Mouse (Mus musculus): ENCODE measurements around the gene P2rx6. TPM values are rescaled to one million over a fixed set of nuclear protein-coding genes. Genes with fewer than 3 reads are reported as not detected.

P2rx6 gene
- total and polyA plus RNA-seq, 3 experiments: not detected

DNA sequence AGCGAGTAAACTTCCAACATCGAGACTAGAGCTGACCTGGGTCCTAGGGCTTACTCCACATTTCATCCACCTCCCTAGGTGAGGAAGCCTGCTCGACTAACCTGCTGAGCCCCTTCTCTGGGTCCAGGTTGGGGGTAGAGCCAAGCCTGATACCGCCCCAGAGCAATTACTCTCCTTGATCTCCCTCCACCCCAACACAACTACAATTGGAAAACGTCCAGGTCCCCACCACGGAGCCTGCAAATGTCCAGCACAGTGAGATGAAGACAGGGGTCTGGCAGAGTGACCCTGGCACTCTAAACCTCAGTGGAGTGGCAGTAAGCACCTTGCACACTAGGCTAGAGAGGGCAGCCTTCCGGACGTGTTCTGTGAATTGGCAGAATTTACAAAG is 15.1 kb downstream of the P2rx6 start:
- H3K27me3 ChIP-seq (replicated peaks): peaks cover 78% of the 10 kb centered on the region
- no peak for DNase-seq (ENCODE audit: extremely low read depth)
- no peaks in the 10 kb centered on the region for H3K9me3 ChIP-seq (replicated peaks; ENCODE audit: low read length)
- TF ChIP-seq MAX (IDR thresholded peaks at IDR 0.05; ENCODE audit: low read length) (no peak), POLR2AphosphoS2 (IDR thresholded peaks at IDR 0.05; ENCODE audit: low read depth, low read length) (no peak), MYC (IDR thresholded peaks at IDR 0.05; ENCODE audit: low read depth, low read length) (no peak), JUND (conservative IDR thresholded peaks at IDR 0.05; ENCODE audit: low read depth, low read length) (no peak), ZC3H11A (IDR thresholded peaks at IDR 0.05; ENCODE audit: low read depth, low read length) (no peak)
- H3K4me2 ChIP-seq (ENCODE audit: insufficient read depth, low read depth, poor library complexity, severe bottlenecking): peak overlapping the region; percentile 17; the same call in 1 of the 2 replicates
- H3K4me1 ChIP-seq (ENCODE audit: control insufficient read depth in 1 of 2, insufficient read depth in 2 of 2): peaks cover 0 to 3% of the 10 kb centered on the region in 2 experiments; a peak in 1 of 4 replicates
- in situ Hi-C loops (cut with MboI; ENCODE audit: low pct_ligation_motif_present, low pct_unique_long_range_greater_than_20kb, low sequenced_read_pairs): no loop called here
- no peaks in the 10 kb centered on the region for H3K79me2 ChIP-seq (replicated peaks; ENCODE audit: control insufficient read depth, extremely low read depth, insufficient read depth, poor library complexity, severe bottlenecking)
- no peak overlapping the region for H3K9ac ChIP-seq (ENCODE audit: insufficient read depth, low read depth)
- no peak overlapping the region for H3K27ac ChIP-seq (ENCODE audit: insufficient read depth, low read depth)
- H3K36me3 ChIP-seq (replicated peaks in 1 of 2; ENCODE audit: control insufficient read depth in 1 of 2, insufficient read depth in 1 of 2, low read length in 1 of 2): no peaks in the 10 kb centered on the region
- dilution Hi-C loops (cut with MboI; ENCODE audit: extremely low pct_ligation_motif_present, extremely low pct_unique_long_range_greater_than_20kb, low sequenced_read_pairs): no loop called here
- peak overlapping the region in 1 of 3 experiments; percentile 51 for H3K4me3 ChIP-seq (replicated peaks in 1 of 3; ENCODE audit: low read depth in 2 of 3, low read length in 2 of 3, poor library complexity in 1 of 3)

DNA sequence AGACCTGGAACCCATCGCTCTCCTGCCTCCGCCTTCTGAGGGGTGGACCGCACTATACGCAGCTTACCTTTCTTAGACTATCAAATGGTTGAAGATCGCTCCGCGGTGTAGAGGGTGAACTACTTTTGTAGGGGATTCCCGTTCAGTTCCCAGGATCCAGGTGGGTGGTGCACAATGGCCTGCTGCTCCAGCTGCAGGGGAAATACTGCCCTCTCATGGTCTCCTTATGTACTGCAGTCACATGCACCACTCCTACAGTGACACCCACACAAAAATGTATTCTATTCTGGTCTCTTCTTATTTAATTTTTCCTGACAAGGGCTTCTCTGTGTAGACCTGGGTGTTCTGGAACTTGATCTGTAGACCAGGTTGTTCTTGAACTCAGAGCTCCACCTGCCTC is 21.4 kb downstream of the P2rx6 start, which contains the start of gene Slc7a4:
Gene Slc7a4 (minus strand): TSS at position 151 of the 400 bp plus-strand sequence.
- Histone ChIP-seq H3K4me2 (ENCODE audit: insufficient read depth, low read depth, poor library complexity, severe bottlenecking) (no peak within 1 kb of the TSS), H3K4me3 (replicated peaks in 1 of 3; ENCODE audit: low read depth in 2 of 3, low read length in 2 of 3, poor library complexity in 1 of 3) (no peak within 1 kb of the TSS), H3K79me2 (replicated peaks; ENCODE audit: control insufficient read depth, extremely low read depth, insufficient read depth, poor library complexity, severe bottlenecking) (no peaks in the 10 kb centered on the region), H3K27ac (ENCODE audit: insufficient read depth, low read depth) (no peak within 1 kb of the TSS), H3K4me1 (ENCODE audit: control insufficient read depth in 1 of 2, insufficient read depth in 2 of 2) (no peaks in the 10 kb centered on the region), H3K9ac (ENCODE audit: insufficient read depth, low read depth) (no peak within 1 kb of the TSS), H3K9me3 (replicated peaks; ENCODE audit: low read length) (peaks cover 4% of the 10 kb centered on the region), H3K27me3 (replicated peaks) (peaks cover 35% of the 10 kb centered on the region), H3K36me3 (replicated peaks in 1 of 2; ENCODE audit: control insufficient read depth in 1 of 2, insufficient read depth in 1 of 2, low read length in 1 of 2) (no peaks in the 10 kb centered on the region)
- DNase-seq (ENCODE audit: extremely low read depth): peak; percentile 48
- TF ChIP-seq CTCF (conservative IDR thresholded peaks at IDR 0.05 in 1 of 2, IDR thresholded peaks at IDR 0.05 in 1 of 2; ENCODE audit: low read depth in 2 of 2, low read length in 2 of 2): peak; percentile 76 to 95
- no peak for TF ChIP-seq MYC (IDR thresholded peaks at IDR 0.05; ENCODE audit: low read depth, low read length)
- peak; percentile 70 for TF ChIP-seq RAD21 (IDR thresholded peaks at IDR 0.05; ENCODE audit: low read depth, low read length)
- peak; percentile 58 for TF ChIP-seq MAX (IDR thresholded peaks at IDR 0.05; ENCODE audit: low read length)
- TF ChIP-seq BHLHE40 (IDR thresholded peaks at IDR 0.05; ENCODE audit: low read depth, low read length): peak; percentile 43; the same call in 1 of the 2 replicates
- peak; percentile 59 for TF ChIP-seq SMC3 (IDR thresholded peaks at IDR 0.05; ENCODE audit: low read depth, low read length)
- in situ Hi-C loops (cut with MboI; ENCODE audit: low pct_ligation_motif_present, low pct_unique_long_range_greater_than_20kb, low sequenced_read_pairs): no loop called here
- dilution Hi-C loops (cut with MboI; ENCODE audit: extremely low pct_ligation_motif_present, extremely low pct_unique_long_range_greater_than_20kb, low sequenced_read_pairs): no loop called here

DNA sequence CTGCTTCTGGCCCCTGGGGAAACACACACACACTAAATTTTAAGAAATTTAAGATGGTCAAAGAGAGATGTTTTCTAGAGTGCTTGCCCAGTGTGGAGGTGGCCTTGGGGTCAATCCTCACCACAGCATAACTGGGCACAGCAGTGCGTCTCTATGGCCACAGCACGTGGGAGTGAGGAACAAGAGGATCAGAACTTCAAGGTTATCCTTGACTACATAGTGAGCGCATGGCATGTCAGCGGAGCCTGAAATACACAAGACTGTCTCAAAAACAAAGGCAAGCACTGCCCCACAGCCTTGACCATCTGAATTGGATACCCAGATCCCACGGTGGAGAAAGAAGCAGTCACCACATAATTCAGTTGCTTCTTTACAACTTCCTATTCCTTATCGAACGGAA is 22.9 kb downstream of the P2rx6 start:
- Histone ChIP-seq H3K79me2 (replicated peaks; ENCODE audit: control insufficient read depth, extremely low read depth, insufficient read depth, poor library complexity, severe bottlenecking) (no peaks in the 10 kb centered on the region), H3K4me1 (ENCODE audit: control insufficient read depth in 1 of 2, insufficient read depth in 2 of 2) (no peaks in the 10 kb centered on the region), H3K4me3 (replicated peaks in 1 of 3; ENCODE audit: low read depth in 2 of 3, low read length in 2 of 3, poor library complexity in 1 of 3) (no peak overlapping the region), H3K9ac (ENCODE audit: insufficient read depth, low read depth) (no peak overlapping the region), H3K27me3 (replicated peaks) (peaks cover 29% of the 10 kb centered on the region), H3K4me2 (ENCODE audit: insufficient read depth, low read depth, poor library complexity, severe bottlenecking) (no peak overlapping the region), H3K27ac (ENCODE audit: insufficient read depth, low read depth) (no peak overlapping the region), H3K36me3 (replicated peaks in 1 of 2; ENCODE audit: control insufficient read depth in 1 of 2, insufficient read depth in 1 of 2, low read length in 1 of 2) (no peaks in the 10 kb centered on the region), H3K9me3 (replicated peaks; ENCODE audit: low read length) (peaks cover 16% of the 10 kb centered on the region)
- dilution Hi-C loops (cut with MboI; ENCODE audit: extremely low pct_ligation_motif_present, extremely low pct_unique_long_range_greater_than_20kb, low sequenced_read_pairs): no loop called here
- DNase-seq (ENCODE audit: extremely low read depth): no peak
- in situ Hi-C loops (cut with MboI; ENCODE audit: low pct_ligation_motif_present, low pct_unique_long_range_greater_than_20kb, low sequenced_read_pairs): no loop called here
- no peak for TF ChIP-seq NRF1 (IDR thresholded peaks at IDR 0.05; ENCODE audit: low read depth, low read length)
- TF ChIP-seq ZC3H11A (IDR thresholded peaks at IDR 0.05; ENCODE audit: low read depth, low read length): no peak
- no peak for TF ChIP-seq SIN3A (IDR thresholded peaks at IDR 0.05; ENCODE audit: low read length)
- no peak for TF ChIP-seq E2F4 (IDR thresholded peaks at IDR 0.05; ENCODE audit: insufficient replicate concordance, low read depth, low read length)
- TF ChIP-seq KAT2A (IDR thresholded peaks at IDR 0.05; ENCODE audit: insufficient replicate concordance, low read length): no peak
- TF ChIP-seq ELF1 (IDR thresholded peaks at IDR 0.05; ENCODE audit: low read depth, low read length): no peak
- no peak for TF ChIP-seq GABPA (IDR thresholded peaks at IDR 0.05; ENCODE audit: insufficient replicate concordance, low read depth, low read length)
- TF ChIP-seq ETS1 (conservative IDR thresholded peaks at IDR 0.05; ENCODE audit: low read depth, low read length): no peak
- TF ChIP-seq PAX5 (IDR thresholded peaks at IDR 0.05; ENCODE audit: low read length): no peak
- TF ChIP-seq HCFC1 (IDR thresholded peaks at IDR 0.05; ENCODE audit: low read depth, low read length): no peak
- no peak for TF ChIP-seq MEF2A (IDR thresholded peaks at IDR 0.05; ENCODE audit: borderline replicate concordance, low read depth, low read length)
- TF ChIP-seq TCF12 (IDR thresholded peaks at IDR 0.05; ENCODE audit: low read depth, low read length): no peak
- TF ChIP-seq MAFK (IDR thresholded peaks at IDR 0.05; ENCODE audit: insufficient replicate concordance, low read length): no peak
- no peak for TF ChIP-seq SMC3 (IDR thresholded peaks at IDR 0.05; ENCODE audit: low read depth, low read length)
- TF ChIP-seq MAX (IDR thresholded peaks at IDR 0.05; ENCODE audit: low read length): no peak
- TF ChIP-seq USF2 (conservative IDR thresholded peaks at IDR 0.05; ENCODE audit: low read depth, low read length): no peak
- TF ChIP-seq CHD1 (IDR thresholded peaks at IDR 0.05; ENCODE audit: low read depth, low read length): no peak
- TF ChIP-seq RCOR1 (conservative IDR thresholded peaks at IDR 0.05; ENCODE audit: low read depth, low read length): no peak
